Mouse (Mus musculus) kidney, postnatal 14 days (tissue): ENCODE results near the gene Klk1b26.
"Not testable (repeated sequence)": the region's sequence is repeated elsewhere in the genome, so short reads cannot be mapped to it uniquely, and the experiment has no call there.

Source experiments
- DNase-seq: peaks from one replicate; pipeline ENCODE4 v3.0.0; 2022; ENCODE audit warnings: mixed read lengths

Gene Klk1b26

GRCm38 (mm10) chr7:44011868-44012267 is at the start of gene Klk1b26:
Gene Klk1b26 (plus strand): TSS chr7:44012168.
- not testable (repeated sequence) for DNase-seq

GRCm38 (mm10) chr7:43966451-43966850 is 45.5 kb upstream of the Klk1b26 start, which contains the start of gene Klk1b1:
Gene Klk1b1 (plus strand): TSS chr7:43966751.
- DNase-seq, result no peak

GRCm38 (mm10) chr7:43967058-43967457 is 44.9 kb upstream of the Klk1b26 start:
- DNase-seq, result no peak

GRCm38 (mm10) chr7:43967612-43968011 is 44.4 kb upstream of the Klk1b26 start:
- no peak for DNase-seq

GRCm38 (mm10) chr7:43975761-43976160 is 36.2 kb upstream of the Klk1b26 start, which contains the start of gene Klk1b9:
Gene Klk1b9 (plus strand): TSS chr7:43976061.
- DNase-seq, result not testable (repeated sequence)

GRCm38 (mm10) chr7:43985657-43986056 is 26.3 kb upstream of the Klk1b26 start:
- no peak for DNase-seq

- not testable (repeated sequence) for DNase-seq
These were observed 17.1 kb upstream of the Klk1b26 start for GRCm38 (mm10) chr7:43994821-43995220.

- not testable (repeated sequence) for DNase-seq
These were observed 16.4 kb upstream of the Klk1b26 start, which contains the start of gene Klk1b11 for GRCm38 (mm10) chr7:43995577-43995976. Gene Klk1b11 (plus strand): TSS chr7:43995877.

GRCm38 (mm10) chr7:44004847-44005246 is 7.1 kb upstream of the Klk1b26 start:
- DNase-seq, result no peak

GRCm38 (mm10) chr7:44014666-44015065 is 2.7 kb downstream of the Klk1b26 start:
- not testable (repeated sequence) for DNase-seq

- no peak for DNase-seq
These were observed 3.1 kb downstream of the Klk1b26 start for GRCm38 (mm10) chr7:44015071-44015470.

GRCm38 (mm10) chr7:44051990-44052389 is 40.0 kb downstream of the Klk1b26 start, which contains the start of gene Klk1b27:
Gene Klk1b27 (plus strand): TSS chr7:44052290.
- DNase-seq, result not testable (repeated sequence)
